Mouse (Mus musculus) neural tube, embryonic 12.5 days (tissue): Measurements from ENCODE around the gene Epb41. TPM values are rescaled to one million over a fixed set of nuclear protein-coding genes. Genes with fewer than 3 reads are reported as not detected.

Source experiments
- ATAC-seq: fragments of 200-750 bp; cut with Nextera tagmentation; 2 replicates; pipeline ENCODE4 v1.8.0; 2017; ENCODE audit warnings: low read depth, mild to moderate bottlenecking, moderate TSS enrichment, moderate library complexity; ENCODE audit not compliant: low FRiP score
- H3K27ac ChIP-seq: fragments of 300-500 bp; sonication (generic); 2 replicates; pipeline ENCODE4 v1.5.1; 2016
- H3K27me3 ChIP-seq: fragments of 300-500 bp; sonication (generic); replicated peaks from 2 replicates; pipeline ENCODE4 v1.6.1; 2016; ENCODE audit warnings: mild to moderate bottlenecking
- H3K36me3 ChIP-seq: fragments of 300-500 bp; sonication (generic); 2 replicates; pipeline ENCODE4 v1.6.1; 2016; ENCODE audit warnings: mild to moderate bottlenecking
- H3K4me1 ChIP-seq: fragments of 300-500 bp; sonication (generic); 2 replicates; pipeline ENCODE4 v1.6.1; 2016
- H3K4me2 ChIP-seq: fragments of 300-500 bp; sonication (generic); replicated peaks from 2 replicates; pipeline ENCODE4 v1.6.1; 2016; ENCODE audit warnings: mild to moderate bottlenecking
- H3K4me3 ChIP-seq: fragments of 300-500 bp; sonication (generic); 2 replicates; pipeline ENCODE4 v1.5.1; 2016
- H3K9ac ChIP-seq: fragments of 300-500 bp; sonication (generic); 2 replicates; pipeline ENCODE4 v1.6.1; 2016; ENCODE audit warnings: mild to moderate bottlenecking
- H3K9me3 ChIP-seq: fragments of 300-500 bp; sonication (generic); 2 replicates; pipeline ENCODE4 v1.6.1; 2016; ENCODE audit warnings: mild to moderate bottlenecking
- WGBS: fragments of 180-500 bp; shearing (Covaris S2); methylation state at CpG from one replicate; pipeline ENCODE4 v1.1.7; 2016; 5-methylcytosine and 5-hydroxymethylcytosine counted together
- polyA plus RNA-seq: library from polyadenylated mRNA; unstranded; fragments of >200 nt; fragmentation: Nextera tagmentation; extraction: Ambion mirVana; gene quantifications from 2 replicates; pipeline ENCODE4 v1.2.1, GENCODE M21; 2016

Epb41 gene
- polyA plus RNA-seq, 1 experiment from 2014 or later, result 189 TPM

GRCm38 (mm10) chr4:131920595-131921351 lies 154.3 kb downstream of the Epb41 start:
- Histone ChIP-seq H3K27me3 (peaks cover 90% of the 10 kb centered on the region), H3K9me3 (no peaks in the 10 kb centered on the region), H3K9ac (peak overlapping the region; percentile 56), H3K27ac (no peak overlapping the region), H3K4me2 (peak overlapping the region; percentile 88), H3K4me1 (peaks cover 45% of the 10 kb centered on the region), H3K36me3 (peaks cover 30% of the 10 kb centered on the region), H3K4me3 (peak overlapping the region; percentile 44)
- WGBS, result under 1% methylated on average over 76 of the region's 76 CpGs
- ATAC-seq, result no peak

- Histone ChIP-seq H3K4me3 (peak overlapping the region; percentile 44), H3K9ac (peak overlapping the region; percentile 56), H3K36me3 (peaks cover 24% of the 10 kb centered on the region), H3K27ac (no peak overlapping the region), H3K9me3 (no peaks in the 10 kb centered on the region), H3K4me1 (peaks cover 51% of the 10 kb centered on the region), H3K27me3 (peaks cover 94% of the 10 kb centered on the region), H3K4me2 (peak overlapping the region; percentile 88)
- ATAC-seq, result no peak
- WGBS, result 2% methylated on average over 51 of the region's 51 CpGs
These were observed 155.0 kb downstream of the Epb41 start for GRCm38 (mm10) chr4:131920141-131920594.

GRCm38 (mm10) chr4:131919506-131920140 lies 155.5 kb downstream of the Epb41 start:
- Histone ChIP-seq H3K27me3 (peaks cover 91% of the 10 kb centered on the region), H3K36me3 (peaks cover 19% of the 10 kb centered on the region), H3K27ac (no peak overlapping the region), H3K9ac (no peak overlapping the region), H3K9me3 (no peaks in the 10 kb centered on the region), H3K4me3 (peak overlapping the region; percentile 44; the same call in 1 of the 2 replicates), H3K4me2 (peak overlapping the region; percentile 88), H3K4me1 (peaks cover 56% of the 10 kb centered on the region)
- ATAC-seq, result no peak
- WGBS, result 18% methylated on average over 15 of the region's 15 CpGs

GRCm38 (mm10) chr4:131918711-131919500 lies 156.2 kb downstream of the Epb41 start:
- no peak overlapping the region for H3K27ac ChIP-seq
- peaks cover 62% of the 10 kb centered on the region for H3K4me1 ChIP-seq
- no peak overlapping the region for H3K9ac ChIP-seq
- H3K9me3 ChIP-seq, result no peaks in the 10 kb centered on the region
- peaks cover 86% of the 10 kb centered on the region for H3K27me3 ChIP-seq
- peaks cover 12% of the 10 kb centered on the region; the same call in 1 of the 2 replicates for H3K36me3 ChIP-seq
- ATAC-seq, result no peak
- H3K4me3 ChIP-seq, result no peak overlapping the region
- 11% methylated on average over 15 of the region's 15 CpGs for WGBS
- H3K4me2 ChIP-seq, result peak overlapping the region; percentile 22

- Histone ChIP-seq H3K9me3 (no peaks in the 10 kb centered on the region), H3K4me1 (peaks cover 67% of the 10 kb centered on the region), H3K27me3 (peaks cover 84% of the 10 kb centered on the region), H3K4me2 (no peak overlapping the region), H3K9ac (no peak overlapping the region), H3K27ac (no peak overlapping the region), H3K4me3 (no peak overlapping the region), H3K36me3 (peaks cover 7% of the 10 kb centered on the region; the same call in 1 of the 2 replicates)
- whole genome bisulfite sequencing, result 53% methylated on average over 7 of the region's 7 CpGs
- no peak for ATAC-seq
These were observed 157.0 kb downstream of the Epb41 start for GRCm38 (mm10) chr4:131918026-131918533.

- Histone ChIP-seq H3K27me3 (peaks cover 83% of the 10 kb centered on the region), H3K27ac (no peak overlapping the region), H3K36me3 (no peaks in the 10 kb centered on the region), H3K9me3 (no peaks in the 10 kb centered on the region), H3K4me3 (no peak overlapping the region), H3K4me2 (no peak overlapping the region), H3K9ac (no peak overlapping the region), H3K4me1 (peaks cover 61% of the 10 kb centered on the region)
- no peak for ATAC-seq
- 78% methylated on average over 10 of the region's 10 CpGs for WGBS
These were observed 158.0 kb downstream of the Epb41 start for GRCm38 (mm10) chr4:131917010-131917555.

- no peak overlapping the region for H3K4me3 ChIP-seq
- H3K9me3 ChIP-seq, result no peaks in the 10 kb centered on the region
- peaks cover 54% of the 10 kb centered on the region for H3K4me1 ChIP-seq
- 5% methylated on average over 15 of the region's 15 CpGs for WGBS
- no peak overlapping the region for H3K27ac ChIP-seq
- no peak overlapping the region for H3K9ac ChIP-seq
- peak overlapping the region; percentile 59 for H3K4me2 ChIP-seq
- H3K27me3 ChIP-seq, result peaks cover 78% of the 10 kb centered on the region
- no peaks in the 10 kb centered on the region for H3K36me3 ChIP-seq
- ATAC-seq, result 0 out of 2 replicates have a peak, but pooled peaks have one; percentile 19
These were observed 158.7 kb downstream of the Epb41 start for GRCm38 (mm10) chr4:131916425-131916824.

- H3K27ac ChIP-seq, result no peak overlapping the region
- H3K9ac ChIP-seq, result no peak overlapping the region
- H3K4me2 ChIP-seq, result peak overlapping the region; percentile 59
- 0 out of 2 replicates have a peak, but pooled peaks have one; percentile 19 for ATAC-seq
- H3K9me3 ChIP-seq, result no peaks in the 10 kb centered on the region
- H3K27me3 ChIP-seq, result peaks cover 72% of the 10 kb centered on the region
- no peak overlapping the region; the same call in 1 of the 2 replicates for H3K4me3 ChIP-seq
- WGBS, result 16% methylated on average over 13 of the region's 13 CpGs
- peaks cover 51% of the 10 kb centered on the region for H3K4me1 ChIP-seq
- H3K36me3 ChIP-seq, result no peaks in the 10 kb centered on the region
These were observed 159.2 kb downstream of the Epb41 start for GRCm38 (mm10) chr4:131915821-131916328.

GRCm38 (mm10) chr4:131914891-131915469 lies 160.1 kb downstream of the Epb41 start:
- peak overlapping the region; percentile 59 for H3K4me2 ChIP-seq
- H3K36me3 ChIP-seq, result no peaks in the 10 kb centered on the region
- peak overlapping the region; percentile 42; the same call in 1 of the 2 replicates for H3K9ac ChIP-seq
- WGBS, result under 1% methylated on average over 31 of the region's 31 CpGs
- peaks cover 63% of the 10 kb centered on the region for H3K27me3 ChIP-seq
- no peak overlapping the region; the same call in none of the 2 replicates for H3K4me3 ChIP-seq
- H3K9me3 ChIP-seq, result no peaks in the 10 kb centered on the region
- no peak for ATAC-seq
- no peak overlapping the region for H3K27ac ChIP-seq
- peaks cover 51% of the 10 kb centered on the region for H3K4me1 ChIP-seq

- no peak overlapping the region for H3K27ac ChIP-seq
- ATAC-seq, result no peak
- 10% methylated on average over 9 of the region's 9 CpGs for WGBS
- no peak overlapping the region for H3K4me3 ChIP-seq
- H3K9ac ChIP-seq, result no peak overlapping the region
- peaks cover 55% of the 10 kb centered on the region for H3K27me3 ChIP-seq
- no peaks in the 10 kb centered on the region for H3K9me3 ChIP-seq
- no peaks in the 10 kb centered on the region for H3K36me3 ChIP-seq
- H3K4me1 ChIP-seq, result peaks cover 55% of the 10 kb centered on the region
- 0 out of 2 replicates have a peak overlapping the region, but pooled peaks have one; percentile 9 for H3K4me2 ChIP-seq
These were observed 161.0 kb downstream of the Epb41 start for GRCm38 (mm10) chr4:131914046-131914643.

- Histone ChIP-seq H3K4me3 (no peak overlapping the region), H3K4me1 (peaks cover 49% of the 10 kb centered on the region), H3K27ac (no peak overlapping the region), H3K4me2 (no peak overlapping the region), H3K9ac (no peak overlapping the region), H3K27me3 (peaks cover 49% of the 10 kb centered on the region), H3K36me3 (no peaks in the 10 kb centered on the region), H3K9me3 (no peaks in the 10 kb centered on the region)
- ATAC-seq, result no peak
- WGBS, result 60% methylated on average over 10 of the region's 10 CpGs
These were observed 161.6 kb downstream of the Epb41 start for GRCm38 (mm10) chr4:131913526-131913925.
